Mouse (Mus musculus) Muller cell, postnatal 12 days (primary cell): Measurements from ENCODE around the gene P2rx4.
A peak's percentile ranks its signal among the peaks of the same experiment; 100 is the strongest.

Experiments used
- DNase-seq: peaks from one replicate; pipeline ENCODE4 v3.0.0-alpha.2; 2015; ENCODE audit errors: inconsistent ontology term

Gene P2rx4

DNA sequence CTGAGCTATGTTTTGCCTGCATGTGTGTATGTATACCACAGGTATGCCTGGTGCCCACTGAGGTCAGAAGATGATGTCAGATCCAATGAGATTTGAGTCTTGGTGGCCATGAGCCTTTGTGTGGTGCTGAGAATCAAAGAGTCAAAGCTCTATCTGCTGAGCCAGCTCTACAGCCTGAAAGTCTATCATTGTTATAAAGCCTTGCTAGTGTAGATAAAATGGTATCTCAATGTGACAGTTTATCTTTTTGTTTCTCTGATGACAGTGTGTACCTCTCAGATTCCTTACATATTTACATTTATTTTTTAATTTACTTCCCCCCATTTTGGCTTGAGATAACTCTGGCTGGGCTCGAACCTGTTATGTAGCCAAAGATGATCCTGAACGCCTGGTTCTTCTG, 3.8 kb upstream of the P2rx4 start:
- DNase-seq: no peak

DNA sequence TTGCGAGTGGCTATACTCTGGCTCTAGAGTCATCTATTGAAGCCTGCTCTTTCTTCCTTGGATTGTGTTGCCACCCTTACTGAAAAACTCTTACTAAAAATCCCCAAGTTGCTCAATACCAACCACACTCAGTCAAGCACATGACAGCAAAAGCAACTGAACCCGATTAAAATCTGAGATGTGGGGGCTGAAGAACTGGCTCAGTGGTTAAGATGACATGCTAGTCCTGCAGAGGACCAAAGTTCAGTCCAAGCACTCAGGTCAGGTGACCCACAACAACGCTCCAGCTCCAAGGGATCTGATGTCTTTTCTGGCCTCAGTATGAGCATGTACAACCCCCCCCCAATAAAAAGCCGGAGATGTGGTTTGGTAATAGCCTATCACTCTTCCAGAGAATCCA, 2.8 kb upstream of the P2rx4 start:
- DNase-seq: no peak

DNA sequence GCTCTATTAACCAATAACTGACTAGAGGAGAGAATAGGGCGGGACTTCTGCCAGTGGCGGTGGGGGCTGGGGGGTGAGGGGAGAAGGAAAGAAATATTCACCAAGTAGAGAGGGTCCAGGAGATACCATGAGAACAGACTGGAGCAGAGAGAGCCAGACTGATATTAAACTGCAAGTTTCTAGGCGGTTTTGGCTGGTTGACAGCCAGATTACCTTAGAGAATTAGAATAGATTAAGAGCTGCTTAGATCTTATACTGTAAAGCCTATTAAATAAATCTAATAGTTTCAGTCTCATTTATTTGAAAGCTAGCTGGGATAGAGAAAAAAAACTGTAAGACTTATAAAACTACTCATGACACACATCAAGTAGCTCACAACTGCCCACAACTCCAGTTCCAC, 2.2 kb upstream of the P2rx4 start:
- no peak for DNase-seq

DNA sequence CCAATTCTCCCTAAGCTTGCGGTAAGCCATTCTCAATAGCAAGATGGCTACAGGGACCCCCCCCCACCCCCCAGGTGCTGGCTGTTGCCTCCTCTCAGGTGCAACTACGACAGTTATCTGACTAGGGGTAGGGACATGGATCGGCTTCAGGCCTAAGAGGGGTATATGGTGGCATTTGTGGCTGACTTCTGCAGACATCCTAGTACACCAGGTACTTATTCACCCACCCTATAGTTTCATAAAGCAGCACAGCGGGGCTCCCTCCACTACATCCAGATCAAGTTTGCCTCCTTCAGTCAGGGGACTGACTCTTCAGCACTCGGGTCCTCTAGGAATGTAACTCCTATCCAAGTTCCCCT, 448 bp upstream of the P2rx4 start:
- no peak for DNase-seq

DNA sequence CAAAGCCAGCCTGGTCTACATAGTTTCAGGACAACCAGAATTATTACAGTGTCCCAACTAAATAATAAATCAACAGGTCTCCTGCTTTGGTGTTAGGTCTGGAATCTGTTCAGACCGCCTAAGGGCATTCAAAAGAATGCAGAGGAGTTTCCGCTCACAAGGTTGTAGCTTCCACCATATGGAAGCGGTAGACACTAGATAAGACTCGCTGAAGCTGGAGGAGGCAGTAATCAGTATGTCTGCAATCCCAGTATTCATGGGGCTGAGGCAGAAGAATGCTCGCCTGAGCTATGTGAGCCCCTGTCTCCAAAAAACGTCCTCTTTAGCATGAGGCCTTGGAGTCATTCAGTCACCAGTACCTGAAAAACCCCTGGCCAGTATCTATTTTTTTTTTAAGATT, 1.5 kb downstream of the P2rx4 start:
- DNase-seq: no peak

DNA sequence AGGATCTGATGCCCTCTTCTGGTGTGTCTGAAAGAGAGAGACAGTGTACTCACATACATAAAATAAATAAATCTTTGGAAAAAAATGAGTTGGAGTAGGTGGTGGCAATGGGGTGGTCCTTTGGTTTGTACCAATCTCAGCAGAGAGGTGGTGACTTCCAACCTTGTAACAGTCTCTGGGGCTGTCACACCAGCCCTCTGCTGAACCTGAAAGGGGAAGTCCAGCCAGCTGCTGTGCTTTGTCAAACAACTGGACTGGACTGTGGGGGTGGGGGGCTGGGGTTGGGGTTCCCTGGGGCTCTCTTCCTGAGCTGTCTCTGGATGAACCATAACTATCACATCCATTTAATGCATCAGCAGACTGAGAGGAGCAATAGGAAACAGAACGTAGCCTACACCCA, 8.4 kb downstream of the P2rx4 start:
- no peak for DNase-seq

DNA sequence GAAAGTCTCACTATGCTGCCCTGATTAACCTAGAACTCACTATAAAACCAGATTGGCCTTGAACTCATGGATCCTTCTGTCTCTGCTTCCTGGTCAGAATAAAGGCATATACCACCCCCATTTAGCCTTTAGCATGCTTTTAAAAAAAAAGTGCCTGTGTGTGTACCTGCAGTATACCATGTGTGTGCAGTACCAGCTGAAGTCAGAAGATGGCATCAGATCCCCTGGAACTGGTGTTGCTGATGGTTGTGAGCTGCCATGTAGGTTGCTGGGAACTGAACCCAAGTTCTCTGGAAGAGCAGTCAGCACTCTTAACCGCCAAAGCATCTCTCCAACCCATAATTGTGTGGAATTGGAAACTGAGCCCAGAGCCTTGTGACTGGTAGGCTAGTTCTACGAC, 9.4 kb downstream of the P2rx4 start:
- DNase-seq: no peak

DNA sequence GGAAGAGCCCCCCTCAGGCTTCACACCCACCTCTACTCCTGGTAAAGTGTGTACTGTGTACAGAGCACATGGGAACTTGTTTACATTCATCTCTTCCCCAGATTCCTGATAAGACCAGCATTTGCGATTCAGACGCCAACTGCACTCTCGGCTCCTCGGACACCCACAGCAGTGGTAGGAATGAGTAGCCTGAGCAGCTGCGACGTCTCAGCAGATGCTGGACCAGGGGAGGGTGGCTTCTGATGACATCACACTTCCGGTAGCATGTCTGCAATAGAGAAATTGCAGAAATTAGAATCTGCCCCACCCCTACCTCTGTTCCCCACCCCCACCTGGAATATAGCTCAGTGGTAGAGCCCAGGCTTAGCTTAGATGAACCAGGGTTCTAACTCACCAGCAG, 11.1 kb downstream of the P2rx4 start:
- no peak for DNase-seq

DNA sequence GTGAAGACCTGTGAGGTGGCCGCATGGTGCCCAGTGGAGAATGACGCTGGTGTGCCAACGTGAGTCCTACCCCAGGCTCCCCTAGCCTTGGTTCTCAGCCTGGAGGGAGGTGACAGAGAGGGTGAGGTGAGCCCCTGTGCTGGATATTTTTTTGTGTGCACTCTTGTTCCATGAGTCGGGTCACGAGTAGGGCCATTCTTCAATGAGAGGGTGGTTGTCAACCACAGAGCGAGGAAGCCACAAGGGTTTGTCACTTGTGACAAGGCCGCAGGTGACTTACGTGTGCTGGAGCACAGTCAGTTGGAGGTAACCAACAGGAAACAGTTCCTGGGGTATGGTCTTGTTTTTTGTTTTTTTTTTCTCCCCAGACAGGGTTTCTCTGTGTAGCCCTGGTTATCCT, 11.8 kb downstream of the P2rx4 start:
- DNase-seq: no peak

DNA sequence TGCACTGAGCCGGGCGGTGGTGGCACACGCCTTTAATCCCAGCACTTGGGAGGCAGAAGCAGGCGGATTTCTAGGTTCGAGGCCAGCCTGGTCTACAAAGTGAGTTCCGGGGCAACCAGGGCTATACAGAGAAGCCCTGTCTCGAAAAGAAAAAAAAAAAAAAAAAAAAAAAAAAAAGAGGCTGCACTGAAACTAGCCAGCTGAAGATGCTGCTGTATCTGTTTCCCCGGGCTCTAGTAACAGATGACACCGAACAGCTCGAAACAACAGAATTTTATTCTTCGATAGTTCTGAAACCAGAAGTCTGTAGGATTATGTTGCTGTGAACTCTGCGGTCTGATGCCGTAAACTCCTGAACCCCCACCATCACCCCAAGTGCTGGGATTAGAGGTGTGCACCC, 18.1 kb downstream of the P2rx4 start:
- DNase-seq: no peak

DNA sequence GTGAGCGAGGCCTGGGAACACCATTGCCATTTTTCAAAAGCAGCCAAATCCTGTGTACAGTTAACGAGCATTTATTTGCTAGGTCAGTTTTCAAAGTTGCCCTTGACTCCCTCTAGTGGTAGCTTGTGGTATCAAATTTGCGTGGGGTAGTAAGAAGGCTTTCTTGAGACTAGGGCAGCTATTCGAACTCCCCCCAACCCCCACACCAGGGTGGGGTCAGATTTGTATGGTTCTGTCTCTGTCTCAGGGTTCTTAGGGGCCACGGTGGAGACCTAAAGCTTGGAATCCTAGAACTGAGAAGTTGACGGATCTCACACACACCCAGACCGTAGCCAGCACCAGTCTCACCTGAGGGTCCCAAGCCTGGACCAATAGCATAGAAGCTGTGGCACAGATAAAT, 18.7 kb downstream of the P2rx4 start:
- DNase-seq: peak; percentile 60

DNA sequence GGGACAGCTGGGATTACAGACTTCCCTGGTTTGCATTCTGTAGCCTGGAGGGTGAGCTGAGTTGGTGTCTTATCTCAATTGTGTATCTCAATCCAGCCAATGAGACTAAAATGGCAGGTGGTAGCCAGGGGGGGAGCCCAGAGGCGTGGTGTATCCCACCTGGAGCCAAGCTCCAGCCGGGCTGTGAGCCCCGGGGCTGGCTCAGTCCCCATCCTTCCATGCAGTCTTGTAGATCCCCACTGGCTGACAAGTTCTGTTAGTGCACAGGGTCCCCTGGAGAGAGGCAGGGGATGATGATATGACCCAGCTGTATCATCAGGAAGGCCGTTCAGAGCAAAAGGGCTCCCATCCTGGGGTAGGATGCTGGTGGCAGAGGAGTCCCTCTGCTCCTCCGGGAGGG, 19.3 kb downstream of the P2rx4 start:
- no peak for DNase-seq

DNA sequence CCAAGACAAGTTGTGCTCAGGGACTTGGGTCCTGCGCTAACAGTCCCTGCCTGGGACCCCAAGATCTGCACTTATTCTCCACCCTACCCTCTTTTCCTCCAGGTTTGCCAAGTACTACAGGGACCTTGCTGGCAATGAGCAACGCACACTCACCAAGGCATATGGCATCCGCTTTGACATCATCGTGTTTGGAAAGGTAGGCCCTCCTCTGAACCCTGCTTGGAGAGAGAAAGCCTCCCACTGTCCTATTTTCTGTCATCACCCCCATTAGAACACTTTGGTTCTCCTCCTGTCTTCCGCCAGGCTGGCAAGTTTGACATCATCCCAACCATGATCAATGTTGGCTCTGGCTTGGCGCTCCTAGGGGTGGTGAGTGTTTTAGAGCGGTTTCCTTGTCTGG, 19.8 kb downstream of the P2rx4 start:
- no peak for DNase-seq

DNA sequence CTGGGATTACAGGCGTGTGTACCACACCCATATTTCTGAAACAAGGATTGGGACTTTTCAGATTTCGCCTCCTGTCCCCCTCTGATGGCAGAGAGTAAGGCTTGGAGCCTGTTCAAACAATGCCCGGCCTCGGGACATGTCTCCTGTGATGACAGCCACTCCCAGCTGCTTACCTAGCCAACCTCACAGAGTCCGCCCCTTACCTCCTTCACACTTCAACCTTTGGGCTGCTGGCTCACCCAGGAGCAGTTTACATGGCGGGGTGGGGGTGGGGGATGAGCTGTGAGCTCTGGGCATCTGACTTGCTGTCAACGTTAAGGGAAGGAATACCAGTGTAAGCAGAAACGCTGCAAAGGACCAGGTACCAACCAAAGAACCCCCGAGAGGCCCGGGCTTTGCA, 23.4 kb downstream of the P2rx4 start:
- no peak for DNase-seq

DNA sequence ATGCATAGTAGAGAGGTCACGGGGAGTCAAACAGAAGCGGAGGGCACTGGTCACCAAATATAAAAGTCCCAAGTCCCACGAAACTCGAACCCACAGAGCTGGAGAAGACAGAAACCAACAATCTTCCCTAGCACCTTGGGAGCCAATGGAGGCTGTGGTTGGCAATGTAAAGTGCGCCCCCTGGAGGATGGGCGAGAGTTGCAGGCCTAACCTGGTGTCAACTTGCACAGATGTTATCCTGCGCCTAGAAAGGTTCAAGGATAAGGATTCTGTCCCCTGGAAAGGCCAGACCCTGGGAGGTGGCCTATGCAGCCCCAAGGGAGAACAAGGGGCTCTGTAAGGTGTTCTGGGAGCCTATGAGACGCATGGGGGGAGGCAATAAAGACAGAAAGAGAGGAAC, 24.0 kb downstream of the P2rx4 start:
- DNase-seq: peak; percentile 50

DNA sequence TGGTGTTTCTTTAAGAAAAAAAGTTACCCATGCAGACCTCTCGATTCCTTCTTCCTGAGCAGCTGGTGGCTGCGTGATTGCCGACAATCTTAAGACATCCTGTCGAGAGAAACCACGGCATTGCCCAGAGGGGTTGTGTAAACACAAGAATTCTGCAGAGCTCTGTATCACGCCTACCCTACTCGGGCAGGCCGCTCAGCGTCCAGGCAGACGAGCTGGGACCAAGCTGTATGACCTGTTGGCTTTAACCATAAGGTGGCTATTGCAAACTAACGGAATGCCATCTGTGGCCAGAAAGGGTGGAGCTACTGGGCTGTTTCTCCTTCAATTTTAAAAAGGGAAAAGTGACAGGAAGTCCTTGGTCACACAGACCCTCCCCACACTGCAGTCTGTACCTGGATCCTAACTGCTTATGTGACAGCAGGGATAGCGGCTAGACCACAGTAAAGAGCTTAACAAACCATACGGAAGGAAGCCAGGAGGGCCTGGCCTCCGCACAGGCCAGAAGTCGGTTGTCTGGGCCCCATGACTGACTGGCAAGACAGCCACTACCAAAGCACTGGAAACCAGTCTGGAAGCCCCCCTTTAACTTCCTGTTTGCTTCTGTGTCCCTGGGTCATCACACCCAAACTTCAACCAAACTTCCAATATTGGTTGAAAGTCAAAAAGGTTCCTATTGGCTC, 24.8 kb downstream of the P2rx4 start:
- no peak for DNase-seq

DNA sequence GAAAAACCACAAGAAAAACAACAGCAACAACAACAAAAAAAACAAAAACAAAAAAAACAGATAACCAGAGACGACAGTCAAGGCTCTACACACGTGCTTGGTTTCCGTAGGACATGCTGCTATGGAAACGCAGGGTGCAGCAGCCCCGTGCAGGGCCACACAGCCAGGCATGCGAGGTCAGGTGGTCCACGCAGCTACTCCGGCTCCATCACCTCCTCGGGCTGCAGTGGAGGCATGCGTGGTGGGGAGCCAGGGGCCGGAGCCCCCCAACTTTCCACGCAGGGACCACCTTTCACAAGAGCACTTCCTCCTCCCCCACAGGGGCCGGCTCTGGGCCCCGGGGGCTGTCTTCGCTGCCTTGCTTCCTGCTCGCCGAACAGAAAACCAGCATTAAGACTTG, 26.5 kb downstream of the P2rx4 start:
- DNase-seq: no peak

DNA sequence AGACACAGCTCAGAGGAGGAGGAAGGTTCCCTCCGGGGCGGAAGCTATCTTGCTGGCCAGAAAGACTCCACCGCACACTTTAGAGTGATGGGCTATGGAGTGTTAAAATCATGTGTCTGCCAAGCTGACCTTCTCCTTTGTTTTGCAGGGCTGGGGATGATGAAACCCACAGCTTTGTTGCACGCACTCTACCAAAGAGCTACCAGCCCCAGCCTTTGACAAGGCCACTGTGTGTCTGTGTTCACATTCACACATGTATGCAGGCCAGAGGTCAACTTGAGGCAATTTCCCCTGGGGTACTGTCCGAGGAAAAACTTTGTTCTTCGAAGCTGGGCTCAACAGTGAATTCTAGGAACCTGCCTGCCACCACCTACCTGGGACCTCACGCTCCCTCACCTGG, 28.5 kb downstream of the P2rx4 start:
- DNase-seq: no peak

DNA sequence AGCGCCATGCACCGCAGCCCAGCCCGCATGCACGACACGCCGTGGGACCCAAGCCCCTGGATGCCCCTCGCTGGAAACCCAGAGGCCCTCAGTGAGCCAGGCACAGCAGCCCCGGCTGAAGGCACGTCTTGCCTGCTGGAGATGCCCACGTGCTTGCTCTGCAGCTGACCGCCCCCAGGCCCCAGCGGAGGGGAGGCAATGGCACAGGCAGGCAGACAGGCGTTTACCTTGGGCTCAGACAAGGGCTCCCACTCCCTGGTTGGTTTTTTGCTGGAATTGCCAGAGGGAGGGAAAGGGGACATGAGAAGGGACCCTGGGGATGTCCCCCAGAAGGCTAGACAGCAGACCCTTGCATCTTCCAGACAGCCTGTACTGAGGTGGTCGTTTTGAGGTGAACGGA, 29.4 kb downstream of the P2rx4 start:
- DNase-seq: no peak

DNA sequence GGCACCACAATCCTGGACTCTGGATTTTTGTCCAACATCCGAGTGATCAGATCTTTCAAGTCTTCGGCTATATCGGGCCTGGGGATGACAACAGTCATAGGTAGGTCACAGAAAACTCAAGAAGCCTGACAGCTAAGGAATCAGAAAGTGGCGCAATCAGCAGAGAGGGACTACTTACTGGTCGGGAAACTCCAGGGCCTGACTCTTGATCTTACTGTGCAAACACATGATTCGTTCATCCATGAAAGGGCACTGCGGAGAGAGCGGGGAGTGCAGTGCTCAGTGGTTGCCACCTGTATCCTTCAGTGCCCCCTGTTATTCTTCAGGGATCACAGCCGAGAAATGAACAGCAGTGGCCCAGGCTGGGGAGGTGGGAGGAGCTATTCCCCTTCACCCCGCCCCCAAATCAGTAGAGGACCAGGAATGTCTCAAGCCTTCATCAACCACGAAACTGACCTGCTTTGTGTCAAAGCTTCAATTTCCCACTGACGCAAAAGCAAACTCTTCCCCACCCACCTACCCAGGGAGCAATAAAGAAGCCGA, 36.6 kb downstream of the P2rx4 start:
- no peak for DNase-seq

DNA sequence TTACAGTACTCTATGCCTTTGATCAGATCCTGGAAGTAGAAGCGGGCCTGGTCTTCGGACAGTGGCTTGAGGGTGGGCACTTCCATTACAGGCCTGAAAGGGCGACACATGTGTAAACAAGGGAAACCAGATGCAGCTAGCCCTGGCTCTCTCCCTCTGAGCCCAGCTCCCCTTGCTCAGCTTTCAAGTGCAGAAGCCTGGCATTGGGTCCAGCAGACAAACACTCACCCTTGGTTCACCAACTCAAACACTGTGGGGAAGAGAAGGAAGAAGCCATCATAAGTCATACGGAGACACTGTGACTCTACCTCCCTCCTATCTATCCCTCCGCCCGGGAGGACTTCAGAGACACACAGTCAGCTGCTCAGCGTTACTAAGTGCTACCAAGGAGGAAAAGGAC, 40.6 kb downstream of the P2rx4 start:
- no peak for DNase-seq

DNA sequence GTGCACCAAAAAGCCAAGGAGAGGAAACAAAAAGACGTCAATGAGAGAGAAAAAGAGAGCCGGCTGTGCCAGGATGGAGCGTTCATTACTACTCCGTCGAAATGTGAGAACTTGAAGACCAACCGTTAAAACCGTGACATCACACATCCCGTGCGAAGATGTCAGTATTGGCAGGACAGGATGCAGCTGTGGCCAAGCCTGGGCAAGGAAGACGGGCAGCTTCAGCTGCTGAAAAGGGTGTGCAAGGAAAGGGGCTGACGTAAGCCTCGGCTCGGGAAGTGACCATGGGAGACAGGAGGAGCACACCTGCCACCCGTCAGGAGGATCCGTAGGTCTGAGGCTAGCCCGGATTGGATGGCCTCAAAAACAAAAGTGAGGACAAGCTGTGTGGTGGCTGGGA, 47.1 kb downstream of the P2rx4 start:
- no peak for DNase-seq

DNA sequence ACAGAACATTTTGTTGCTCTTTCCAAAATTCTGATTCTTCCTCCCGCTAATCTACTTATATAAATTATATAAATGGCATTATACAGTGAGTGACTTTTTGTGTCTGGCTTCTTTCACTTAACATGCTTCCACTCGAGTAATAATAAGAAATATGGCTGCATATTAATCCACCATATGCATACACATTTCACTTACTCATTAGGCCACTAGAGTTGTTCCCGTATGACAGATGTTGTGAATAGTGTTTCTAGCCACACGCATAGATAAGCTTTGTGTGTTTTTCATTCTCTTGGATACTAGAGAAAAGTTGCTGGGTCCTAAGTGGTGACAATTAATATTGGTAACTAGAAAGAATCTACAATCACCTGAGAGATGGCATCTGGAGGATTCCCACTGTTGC, 48.3 kb downstream of the P2rx4 start:
- DNase-seq: no peak

DNA sequence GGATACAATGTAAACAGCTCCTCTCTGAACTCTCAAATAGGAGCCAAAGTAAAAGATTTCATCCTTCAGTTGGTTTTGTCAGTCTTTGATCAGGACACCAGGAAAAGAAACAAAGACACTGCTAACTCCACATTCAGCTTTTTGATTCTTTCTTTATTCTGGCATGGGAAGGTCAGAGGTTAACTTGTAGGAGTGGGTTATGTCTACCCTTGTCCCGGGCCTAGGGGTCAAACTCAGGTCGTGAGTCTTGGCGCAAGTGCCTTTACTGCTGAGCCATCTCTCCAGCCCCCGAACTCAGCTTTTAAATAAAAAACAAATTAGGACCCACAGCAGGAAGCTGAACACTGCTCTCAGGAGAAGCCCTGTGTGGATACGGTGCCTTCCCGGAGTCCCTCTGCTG, 48.8 kb downstream of the P2rx4 start:
- DNase-seq: no peak
